Mouse (Mus musculus) testis, adult 2 months (tissue): ENCODE results near the gene Rexo1. TPM values are rescaled to one million over a fixed set of nuclear protein-coding genes. Genes with fewer than 3 reads are reported as not detected.

Experiments used
- H3K27ac ChIP-seq: fragments of 200-500 bp; 2 replicates; pipeline ENCODE4 v1.5.1; 2012; ENCODE audit warnings: low read depth, low read length; ENCODE audit not compliant: control insufficient read depth, insufficient read depth
- H3K27me3 ChIP-seq: fragments of 200-500 bp; 2 replicates; pipeline ENCODE4 v1.6.1; 2012; ENCODE audit warnings: mild to moderate bottlenecking, low read length, moderate library complexity; ENCODE audit not compliant: control insufficient read depth, insufficient read depth
- H3K36me3 ChIP-seq: fragments of 200-500 bp; 2 replicates; pipeline ENCODE4 v1.6.1; 2012; ENCODE audit warnings: mild to moderate bottlenecking, low read length; ENCODE audit not compliant: control insufficient read depth, insufficient read depth
- H3K4me1 ChIP-seq: fragments of 200-500 bp; 2 replicates; pipeline ENCODE4 v1.6.1; 2012; ENCODE audit warnings: low read length; ENCODE audit not compliant: control insufficient read depth, insufficient read depth
- H3K4me3 ChIP-seq: fragments of 200-500 bp; 2 replicates; pipeline ENCODE4 v1.5.1; 2012; ENCODE audit warnings: low read depth, mild to moderate bottlenecking, low read length, moderate library complexity, mixed read lengths; ENCODE audit not compliant: control insufficient read depth
- CTCF ChIP-seq: fragments of 200-500 bp; IDR thresholded peaks from 2 replicates; pipeline ENCODE4 v1.5.1; 2012; ENCODE audit warnings: low read depth, mild to moderate bottlenecking, inconsistent platforms, low read length, moderate library complexity; ENCODE audit not compliant: control insufficient read depth, insufficient read depth, insufficient replicate concordance
- POLR2A ChIP-seq: fragments of 200-500 bp; IDR thresholded peaks from 2 replicates; pipeline ENCODE4 v1.6.1; 2012; ENCODE audit warnings: low read depth, mild to moderate bottlenecking, inconsistent platforms, low read length, moderate library complexity; ENCODE audit not compliant: control insufficient read depth
- polyA plus RNA-seq: library from polyadenylated mRNA; depleted of rRNA; stranded (reverse); fragments of >200 nt; gene quantifications from 2 replicates; pipeline ENCODE4 v1.2.3, GENCODE M21; 2012; rRNA removed

The Rexo1 gene
- polyA plus RNA-seq, 1 experiment = 201 TPM

- peaks cover 13% of the 10 kb centered on the region for H3K4me1 ChIP-seq
- H3K27me3 ChIP-seq = peaks cover 7% of the 10 kb centered on the region
- H3K27ac ChIP-seq = no peak overlapping the region
- H3K4me3 ChIP-seq = no peak overlapping the region
- no peaks in the 10 kb centered on the region for H3K36me3 ChIP-seq
- no peak for TF ChIP-seq POLR2A
Observed at GRCm38 (mm10) chr10:80496421-80496820, 64.9 kb downstream of the Rexo1 start.

GRCm38 (mm10) chr10:80495901-80496300 is 65.5 kb downstream of the Rexo1 start:
- Histone ChIP-seq H3K4me1 (peaks cover 18% of the 10 kb centered on the region), H3K27ac (no peak overlapping the region), H3K27me3 (peaks cover 9% of the 10 kb centered on the region), H3K4me3 (no peak overlapping the region), H3K36me3 (no peaks in the 10 kb centered on the region)
- TF ChIP-seq POLR2A (no peak), CTCF (no peak)

GRCm38 (mm10) chr10:80494732-80495131 is 66.6 kb downstream of the Rexo1 start, which contains the start of gene Onecut3:
Gene Onecut3, plus strand, starts transcription at chr10:80494835.
- Histone ChIP-seq H3K36me3 (no peaks in the 10 kb centered on the region), H3K27ac (no peak within 1 kb of the TSS), H3K4me1 (peaks cover 25% of the 10 kb centered on the region)

More at GRCm38 (mm10) chr10:80494732-80495131, 66.6 kb downstream of the Rexo1 start, which contains the start of gene Onecut3:
- TF ChIP-seq POLR2A (no peak), CTCF (no peak)
- H3K4me3 ChIP-seq = peak within 1 kb of the TSS; percentile 5; the same call in 1 of the 2 replicates
- peaks cover 11% of the 10 kb centered on the region for H3K27me3 ChIP-seq

Other genes starting within 250 kb of the Rexo1 start
- gene 2310011J03Rik, start 241.0 kb downstream of the Rexo1 start, polyA plus RNA-seq = 11.3 and 13.1 TPM in 2 replicates
- gene Pcsk4, start 232.1 kb downstream of the Rexo1 start, polyA plus RNA-seq = 324 and 326 TPM in 2 replicates
- 698 and 732 TPM in 2 replicates for gene Reep6, start 231.6 kb downstream of the Rexo1 start, polyA plus RNA-seq
- gene Adamtsl5, start 213.1 kb downstream of the Rexo1 start, polyA plus RNA-seq = 3.3 and 4.1 TPM in 2 replicates
- 1.3 and 1.7 TPM in 2 replicates for gene Plk5, start 205.1 kb downstream of the Rexo1 start, polyA plus RNA-seq
- 596 and 686 TPM in 2 replicates for gene Mex3d, start 173.9 kb downstream of the Rexo1 start, polyA plus RNA-seq
- gene Mbd3, start 162.0 kb downstream of the Rexo1 start, polyA plus RNA-seq = 135 and 153 TPM in 2 replicates
- gene Uqcr11, start 154.7 kb downstream of the Rexo1 start, polyA plus RNA-seq = 446 and 549 TPM in 2 replicates
- 13.4 and 14.9 TPM in 2 replicates for gene Tcf3, start 127.9 kb downstream of the Rexo1 start, polyA plus RNA-seq
- 0.43 and 0.52 TPM in 2 replicates for gene Onecut3, start 66.7 kb downstream of the Rexo1 start, polyA plus RNA-seq
- gene Atp8b3, start 22.4 kb downstream of the Rexo1 start, polyA plus RNA-seq = 1,123 and 1,230 TPM in 2 replicates
- gene Klf16, start 15.8 kb upstream of the Rexo1 start, polyA plus RNA-seq = 7.5 and 7.7 TPM in 2 replicates
- gene Abhd17a, start 28.8 kb upstream of the Rexo1 start, polyA plus RNA-seq = 246 and 291 TPM in 2 replicates
- 58.8 and 61.6 TPM in 2 replicates for gene Scamp4, start 41.3 kb upstream of the Rexo1 start, polyA plus RNA-seq
- 46.6 and 56.1 TPM in 2 replicates for gene Adat3, start 41.3 kb upstream of the Rexo1 start, polyA plus RNA-seq
- gene Gm49322, start 44.5 kb upstream of the Rexo1 start, polyA plus RNA-seq = 1.9 and 2.1 TPM in 2 replicates
- 1,079 and 1,184 TPM in 2 replicates for gene Csnk1g2, start 61.3 kb upstream of the Rexo1 start, polyA plus RNA-seq
- gene Btbd2, start 95.5 kb upstream of the Rexo1 start, polyA plus RNA-seq = 18.9 and 20.5 TPM in 2 replicates
- gene Mknk2, start 116.6 kb upstream of the Rexo1 start, polyA plus RNA-seq = 53.5 and 60.4 TPM in 2 replicates
- gene Mob3a, start 140.4 kb upstream of the Rexo1 start, polyA plus RNA-seq = 11.1 and 12.5 TPM in 2 replicates
- gene Izumo4, start 140.6 kb upstream of the Rexo1 start, polyA plus RNA-seq = 339 and 385 TPM in 2 replicates
- gene Ap3d1, start 180.7 kb upstream of the Rexo1 start, polyA plus RNA-seq = 178 and 195 TPM in 2 replicates
- 168 and 189 TPM in 2 replicates for gene Dot1l, start 193.6 kb upstream of the Rexo1 start, polyA plus RNA-seq
- 65.7 and 67.4 TPM in 2 replicates for gene Sf3a2, start 236.6 kb upstream of the Rexo1 start, polyA plus RNA-seq
- 41.4 and 45.8 TPM in 2 replicates for gene Plekhj1, start 237.1 kb upstream of the Rexo1 start, polyA plus RNA-seq
- gene Amh, start 243.7 kb upstream of the Rexo1 start, polyA plus RNA-seq = 2.5 and 3.2 TPM in 2 replicates